Mouse (Mus musculus) intestine, postnatal 0 days (tissue): ENCODE measurements at regions not wholly inside any gene's neighbourhood (a gene's known extent, or its start where the extent isn't known, plus 50 kb on each side); places are given as distances from the start of the nearest gene placed in this dataset.

Experiments used
- ATAC-seq: fragments of 200-750 bp; cut with Nextera tagmentation; 2 replicates; pipeline ENCODE4 v1.8.0; 2017; ENCODE audit warnings: mild to moderate bottlenecking, moderate TSS enrichment, moderate library complexity
- H3K27ac ChIP-seq: fragments of 300-500 bp; sonication (generic); 2 replicates; pipeline ENCODE4 v1.5.1; 2014; ENCODE audit warnings: mild to moderate bottlenecking, low read depth, low read length, moderate library complexity
- H3K27me3 ChIP-seq: fragments of 300-500 bp; sonication (generic); replicated peaks from 2 replicates; pipeline ENCODE4 v1.6.1; 2014; ENCODE audit warnings: low read length, mixed read lengths; ENCODE audit not compliant: control insufficient read depth, insufficient read depth
- H3K36me3 ChIP-seq: fragments of 300-500 bp; sonication (generic); 2 replicates; pipeline ENCODE4 v1.6.1; 2014; ENCODE audit warnings: mild to moderate bottlenecking, moderate library complexity; ENCODE audit not compliant: control insufficient read depth, insufficient read depth
- H3K4me1 ChIP-seq: fragments of 300-500 bp; sonication (generic); replicated peaks from 2 replicates; pipeline ENCODE4 v1.6.1; 2014; ENCODE audit warnings: antibody characterized with exemption, low read length, mixed read lengths; ENCODE audit not compliant: control insufficient read depth, insufficient read depth
- H3K4me2 ChIP-seq: fragments of 300-500 bp; sonication (generic); replicated peaks from 2 replicates; pipeline ENCODE4 v1.6.1; 2014; ENCODE audit warnings: low read depth, mild to moderate bottlenecking, moderate library complexity
- H3K4me3 ChIP-seq: fragments of 300-500 bp; sonication (generic); 2 replicates; pipeline ENCODE4 v1.5.1; 2014; ENCODE audit warnings: low read depth, low read length
- H3K9ac ChIP-seq: fragments of 300-500 bp; sonication (generic); 2 replicates; pipeline ENCODE4 v1.6.1; 2014; ENCODE audit warnings: mild to moderate bottlenecking, low read depth, low read length
- H3K9me3 ChIP-seq: fragments of 300-500 bp; sonication (generic); 2 replicates; pipeline ENCODE4 v1.6.1; 2016; ENCODE audit warnings: mixed run types; ENCODE audit not compliant: control insufficient read depth
- CTCF ChIP-seq: sonication (generic); IDR thresholded peaks from 2 replicates; pipeline ENCODE4 v1.5.1; 2016; ENCODE audit warnings: low read depth, mild to moderate bottlenecking, control low read depth, antibody characterized with exemption, moderate library complexity
- WGBS: fragments of 180-500 bp; shearing (Covaris S2); extraction: QIAGEN DNeasy Blood & Tissue Kit; methylation state at CpG from one replicate; pipeline ENCODE4 v1.1.7; 2014; 5-methylcytosine and 5-hydroxymethylcytosine counted together

- Histone ChIP-seq H3K27ac (no peak overlapping the region), H3K4me1 (no peaks in the 10 kb centered on the region), H3K36me3 (no peaks in the 10 kb centered on the region), H3K9me3 (no peaks in the 10 kb centered on the region), H3K9ac (no peak overlapping the region), H3K4me3 (no peak overlapping the region), H3K4me2 (no peak overlapping the region), H3K27me3 (no peaks in the 10 kb centered on the region)
- 52% methylated on average over 11 of the region's 11 CpGs for WGBS
- TF ChIP-seq CTCF: no peak
- no peak for ATAC-seq
Measured at GRCm38 (mm10) chr15:62127602-62128158, 1204.9 kb upstream of the A1bg start.

- H3K27ac ChIP-seq: no peak overlapping the region
- no peaks in the 10 kb centered on the region for H3K9me3 ChIP-seq
- ATAC-seq: no peak
- 96% methylated on average over 7 of the region's 7 CpGs for WGBS
- no peak overlapping the region for H3K4me2 ChIP-seq
- H3K4me3 ChIP-seq: no peak overlapping the region
- TF ChIP-seq CTCF: no peak
- no peak overlapping the region for H3K9ac ChIP-seq
- no peaks in the 10 kb centered on the region for H3K4me1 ChIP-seq
- no peaks in the 10 kb centered on the region for H3K27me3 ChIP-seq
- no peaks in the 10 kb centered on the region for H3K36me3 ChIP-seq
Measured at GRCm38 (mm10) chr15:62125718-62126117, 1202.9 kb upstream of the A1bg start.

GRCm38 (mm10) chr15:62123756-62124155 is 1200.9 kb upstream of the A1bg start:
- H3K27me3 ChIP-seq: no peaks in the 10 kb centered on the region
- TF ChIP-seq CTCF: no peak
- H3K27ac ChIP-seq: no peak overlapping the region
- 84% methylated on average over 4 of the region's 4 CpGs for WGBS
- no peak overlapping the region for H3K4me2 ChIP-seq
- no peaks in the 10 kb centered on the region for H3K9me3 ChIP-seq
- H3K9ac ChIP-seq: no peak overlapping the region
- no peak for ATAC-seq
- H3K36me3 ChIP-seq: no peaks in the 10 kb centered on the region
- no peaks in the 10 kb centered on the region for H3K4me1 ChIP-seq
- H3K4me3 ChIP-seq: no peak overlapping the region

GRCm38 (mm10) chr15:62122265-62123023 is 1199.6 kb upstream of the A1bg start:
- no peak for ATAC-seq
- 86% methylated on average over 9 of the region's 9 CpGs for WGBS
- no peak for TF ChIP-seq CTCF

GRCm38 (mm10) chr15:62121696-62122095 is 1198.9 kb upstream of the A1bg start:
- H3K27me3 ChIP-seq: no peaks in the 10 kb centered on the region
- no peak overlapping the region for H3K27ac ChIP-seq
- H3K4me1 ChIP-seq: no peaks in the 10 kb centered on the region
- TF ChIP-seq CTCF: no peak
- H3K4me2 ChIP-seq: no peak overlapping the region
- H3K4me3 ChIP-seq: no peak overlapping the region
- WGBS: 87% methylated on average over 4 of the region's 4 CpGs
- ATAC-seq: no peak
- no peak overlapping the region for H3K9ac ChIP-seq
- no peaks in the 10 kb centered on the region for H3K9me3 ChIP-seq
- H3K36me3 ChIP-seq: no peaks in the 10 kb centered on the region

More at GRCm38 (mm10) chr15:62122265-62123023, 1199.6 kb upstream of the A1bg start:
- H3K4me3 ChIP-seq: no peak overlapping the region
- no peak overlapping the region for H3K4me2 ChIP-seq
- H3K27me3 ChIP-seq: no peaks in the 10 kb centered on the region
- no peaks in the 10 kb centered on the region for H3K4me1 ChIP-seq
- no peak overlapping the region for H3K9ac ChIP-seq
- H3K36me3 ChIP-seq: no peaks in the 10 kb centered on the region
- H3K9me3 ChIP-seq: no peaks in the 10 kb centered on the region
- no peak overlapping the region for H3K27ac ChIP-seq

- H3K27ac ChIP-seq: no peak overlapping the region
- no peak for TF ChIP-seq CTCF
- no peak overlapping the region for H3K4me3 ChIP-seq
- H3K27me3 ChIP-seq: no peaks in the 10 kb centered on the region
- H3K36me3 ChIP-seq: no peaks in the 10 kb centered on the region
- no peak for ATAC-seq
- H3K4me1 ChIP-seq: no peaks in the 10 kb centered on the region
- H3K9me3 ChIP-seq: no peaks in the 10 kb centered on the region
- WGBS: 39% methylated on average over 4 of the region's 4 CpGs
- H3K4me2 ChIP-seq: no peak overlapping the region
- no peak overlapping the region for H3K9ac ChIP-seq
Measured at GRCm38 (mm10) chr15:62120735-62121134, 1197.9 kb upstream of the A1bg start.
